Mouse (Mus musculus): Measurements from ENCODE around the gene Cnppd1. TPM values are rescaled to one million over a fixed set of nuclear protein-coding genes. Genes with fewer than 3 reads are reported as not detected.
A peak's percentile ranks its signal among the peaks of the same experiment; 100 is the strongest.

The Cnppd1 gene
- 43.5 and 44.3 TPM in 2 replicates for polyA plus RNA-seq (2012; rRNA removed)

GRCm38 (mm10) chr1:75142301-75143261 is at the start of gene Cnppd1, which contains the start of gene Retreg2:
TSS of gene Cnppd1 (minus strand) at chr1:75142711.
TSS of gene Retreg2 (plus strand) at chr1:75142778.
- Histone ChIP-seq H3K27ac (ENCODE audit: control insufficient read depth, insufficient read depth, low read depth, low read length) (peak within 1 kb of the TSS; percentile 95), H3K36me3 (ENCODE audit: control insufficient read depth, insufficient read depth, low read length) (peaks cover 3% of the 10 kb centered on the region), H3K27me3 (ENCODE audit: control insufficient read depth, insufficient read depth, low read length) (no peaks in the 10 kb centered on the region), H3K4me1 (ENCODE audit: control insufficient read depth, insufficient read depth, low read length) (peaks cover 11% of the 10 kb centered on the region), H3K4me3 (ENCODE audit: control insufficient read depth, low read depth, low read length) (peak within 1 kb of the TSS; percentile 87)
- peak; percentile 96 for TF ChIP-seq POLR2A (IDR thresholded peaks at IDR 0.05; ENCODE audit: control insufficient read depth, low read depth, low read length)
- peak; percentile 47; the same call in 1 of the 2 replicates for TF ChIP-seq CTCF (IDR thresholded peaks at IDR 0.05; ENCODE audit: control insufficient read depth, insufficient read depth, insufficient replicate concordance, low read depth, low read length)

- H3K4me3 ChIP-seq (ENCODE audit: control insufficient read depth, low read depth, low read length): peak within 1 kb of the TSS; percentile 88
- peaks cover 3% of the 10 kb centered on the region; the same call in 1 of the 2 replicates for H3K36me3 ChIP-seq (ENCODE audit: control insufficient read depth, insufficient read depth, low read length)
- TF ChIP-seq POLR2A (IDR thresholded peaks at IDR 0.05; ENCODE audit: control insufficient read depth, low read depth, low read length): peak; percentile 63; the same call in 1 of the 2 replicates
- no peak for TF ChIP-seq CTCF (IDR thresholded peaks at IDR 0.05; ENCODE audit: control insufficient read depth, insufficient read depth, insufficient replicate concordance, low read depth, low read length)
- H3K27ac ChIP-seq (ENCODE audit: control insufficient read depth, insufficient read depth, low read depth, low read length): peak within 1 kb of the TSS; percentile 82
- H3K4me1 ChIP-seq (ENCODE audit: control insufficient read depth, insufficient read depth, low read length): peaks cover 12% of the 10 kb centered on the region
- H3K27me3 ChIP-seq (ENCODE audit: control insufficient read depth, insufficient read depth, low read length): no peaks in the 10 kb centered on the region
Measured at GRCm38 (mm10) chr1:75191622-75192402, 49.3 kb upstream of the Cnppd1 start, which contains the start of the genes Ankzf1 and Atg9a. TSS of gene Ankzf1 (plus strand) at chr1:75192151. TSS of gene Atg9a (minus strand) at chr1:75192196.

- peaks cover 12% of the 10 kb centered on the region for H3K4me1 ChIP-seq (ENCODE audit: control insufficient read depth, insufficient read depth, low read length)
- peak overlapping the region; percentile 88 for H3K4me3 ChIP-seq (ENCODE audit: control insufficient read depth, low read depth, low read length)
- peaks cover 3% of the 10 kb centered on the region; the same call in 1 of the 2 replicates for H3K36me3 ChIP-seq (ENCODE audit: control insufficient read depth, insufficient read depth, low read length)
- H3K27me3 ChIP-seq (ENCODE audit: control insufficient read depth, insufficient read depth, low read length): no peaks in the 10 kb centered on the region
- H3K27ac ChIP-seq (ENCODE audit: control insufficient read depth, insufficient read depth, low read depth, low read length): peak overlapping the region; percentile 73
- TF ChIP-seq POLR2A (IDR thresholded peaks at IDR 0.05; ENCODE audit: control insufficient read depth, low read depth, low read length): no peak
- TF ChIP-seq CTCF (IDR thresholded peaks at IDR 0.05; ENCODE audit: control insufficient read depth, insufficient read depth, insufficient replicate concordance, low read depth, low read length): no peak
Measured at GRCm38 (mm10) chr1:75191258-75191621, 48.7 kb upstream of the Cnppd1 start.

GRCm38 (mm10) chr1:75190577-75190976 is 48.1 kb upstream of the Cnppd1 start:
- Histone ChIP-seq H3K4me1 (ENCODE audit: control insufficient read depth, insufficient read depth, low read length) (peaks cover 12% of the 10 kb centered on the region), H3K27ac (ENCODE audit: control insufficient read depth, insufficient read depth, low read depth, low read length) (no peak overlapping the region), H3K27me3 (ENCODE audit: control insufficient read depth, insufficient read depth, low read length) (no peaks in the 10 kb centered on the region), H3K4me3 (ENCODE audit: control insufficient read depth, low read depth, low read length) (peak overlapping the region; percentile 88), H3K36me3 (ENCODE audit: control insufficient read depth, insufficient read depth, low read length) (peaks cover 3% of the 10 kb centered on the region)
- no peak for TF ChIP-seq CTCF (IDR thresholded peaks at IDR 0.05; ENCODE audit: control insufficient read depth, insufficient read depth, insufficient replicate concordance, low read depth, low read length)
- TF ChIP-seq POLR2A (IDR thresholded peaks at IDR 0.05; ENCODE audit: control insufficient read depth, low read depth, low read length): no peak

- TF ChIP-seq CTCF (IDR thresholded peaks at IDR 0.05; ENCODE audit: control insufficient read depth, insufficient read depth, insufficient replicate concordance, low read depth, low read length) (no peak), POLR2A (IDR thresholded peaks at IDR 0.05; ENCODE audit: control insufficient read depth, low read depth, low read length) (no peak)
- Histone ChIP-seq H3K27ac (ENCODE audit: control insufficient read depth, insufficient read depth, low read depth, low read length) (no peak overlapping the region), H3K4me1 (ENCODE audit: control insufficient read depth, insufficient read depth, low read length) (peaks cover 12% of the 10 kb centered on the region), H3K36me3 (ENCODE audit: control insufficient read depth, insufficient read depth, low read length) (peaks cover 3% of the 10 kb centered on the region), H3K27me3 (ENCODE audit: control insufficient read depth, insufficient read depth, low read length) (no peaks in the 10 kb centered on the region), H3K4me3 (ENCODE audit: control insufficient read depth, low read depth, low read length) (no peak overlapping the region)
Measured at GRCm38 (mm10) chr1:75187914-75188483, 45.5 kb upstream of the Cnppd1 start.

GRCm38 (mm10) chr1:75187126-75187525 is 44.6 kb upstream of the Cnppd1 start:
- TF ChIP-seq CTCF (IDR thresholded peaks at IDR 0.05; ENCODE audit: control insufficient read depth, insufficient read depth, insufficient replicate concordance, low read depth, low read length) (no peak), POLR2A (IDR thresholded peaks at IDR 0.05; ENCODE audit: control insufficient read depth, low read depth, low read length) (no peak)
- Histone ChIP-seq H3K4me1 (ENCODE audit: control insufficient read depth, insufficient read depth, low read length) (peaks cover 9% of the 10 kb centered on the region), H3K27me3 (ENCODE audit: control insufficient read depth, insufficient read depth, low read length) (no peaks in the 10 kb centered on the region), H3K36me3 (ENCODE audit: control insufficient read depth, insufficient read depth, low read length) (peaks cover 3% of the 10 kb centered on the region), H3K27ac (ENCODE audit: control insufficient read depth, insufficient read depth, low read depth, low read length) (no peak overlapping the region), H3K4me3 (ENCODE audit: control insufficient read depth, low read depth, low read length) (no peak overlapping the region)
